Mouse (Mus musculus): Measurements from ENCODE around the gene Ttc3. TPM values are rescaled to one million over a fixed set of nuclear protein-coding genes. Genes with fewer than 3 reads are reported as not detected.

Gene Ttc3
- total and polyA plus RNA-seq, 2 experiments from 2014 or later = 121 to 178 TPM

DNA sequence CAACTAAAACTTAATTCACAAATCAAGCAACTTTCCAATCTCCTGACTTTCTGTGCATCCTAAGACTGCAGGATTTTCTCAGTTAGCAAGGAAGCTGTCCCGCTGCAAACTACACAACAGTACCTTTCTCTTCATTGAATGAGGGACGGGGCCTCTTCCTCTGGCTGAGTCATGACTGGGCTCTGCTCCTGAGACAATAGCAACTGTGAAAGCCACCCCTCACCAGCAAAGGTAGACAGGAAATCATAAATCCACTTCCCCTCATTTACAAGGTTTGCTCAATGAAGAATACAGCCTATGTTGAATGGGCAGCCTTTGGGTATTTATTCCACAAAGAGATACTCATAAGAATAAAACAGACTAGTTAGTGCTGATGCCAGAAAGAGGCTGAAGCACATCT is 139.6 kb downstream of the Ttc3 start:
- Histone ChIP-seq H3K36me3 (replicated peaks; ENCODE audit: control insufficient read depth, insufficient read depth, low read length) (peaks cover 54% of the 10 kb centered on the region), H3K27ac (ENCODE audit: low read depth) (no peak overlapping the region), H3K9ac (replicated peaks; ENCODE audit: low read depth, low read length) (no peak overlapping the region), H3K4me1 (ENCODE audit: control insufficient read depth, insufficient read depth) (no peaks in the 10 kb centered on the region), H3K9me3 (replicated peaks; ENCODE audit: control insufficient read depth, low read length) (no peaks in the 10 kb centered on the region), H3K4me2 (ENCODE audit: low read depth, low read length) (no peak overlapping the region), H3K4me3 (ENCODE audit: low read depth, low read length) (no peak overlapping the region), H3K27me3 (ENCODE audit: control insufficient read depth, insufficient read depth, low read length) (no peaks in the 10 kb centered on the region)
- ATAC-seq (ENCODE audit: insufficient read depth, low read depth) (no peak), DNase-seq (ENCODE audit: low spot score) (no peak)
- WGBS = 66% methylated on average over 2 of the region's 2 CpGs
- TF ChIP-seq EP300 (IDR thresholded peaks at IDR 0.05; ENCODE audit: low read depth) (no peak), CTCF (IDR thresholded peaks at IDR 0.05; ENCODE audit: low read depth) (no peak)

DNA sequence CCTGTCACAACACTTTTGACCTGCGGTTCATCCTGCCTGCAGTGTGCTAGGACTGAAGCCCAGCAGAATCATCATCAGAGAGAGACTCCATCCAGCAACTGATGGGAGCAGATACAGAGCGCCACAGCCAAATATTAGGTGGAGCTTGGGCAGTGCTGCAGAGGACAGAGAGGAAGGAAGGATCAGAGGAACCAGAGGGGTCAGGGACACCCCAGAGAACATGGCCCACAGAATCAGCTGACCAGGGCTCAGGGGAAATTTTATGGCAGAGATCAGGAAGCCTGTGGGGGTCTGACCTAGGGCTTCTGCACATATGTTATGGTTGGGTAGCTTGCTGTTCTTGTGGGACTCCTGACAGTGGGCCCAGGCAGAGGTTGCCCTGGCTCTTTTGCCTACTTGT is 147.2 kb downstream of the Ttc3 start:
- H3K27me3 ChIP-seq (ENCODE audit: control insufficient read depth, insufficient read depth, low read length) = no peaks in the 10 kb centered on the region
- H3K4me2 ChIP-seq (ENCODE audit: low read depth, low read length) = no peak overlapping the region
- no peak for ATAC-seq (ENCODE audit: insufficient read depth, low read depth)
- DNase-seq (ENCODE audit: low spot score) = no peak
- H3K27ac ChIP-seq (ENCODE audit: low read depth) = no peak overlapping the region
- H3K9me3 ChIP-seq (replicated peaks; ENCODE audit: control insufficient read depth, low read length) = no peaks in the 10 kb centered on the region
- WGBS = 98% methylated on average over 2 of the region's 2 CpGs
- no peak for TF ChIP-seq EP300 (IDR thresholded peaks at IDR 0.05; ENCODE audit: low read depth)
- no peak for TF ChIP-seq CTCF (IDR thresholded peaks at IDR 0.05; ENCODE audit: low read depth)
- no peak overlapping the region for H3K9ac ChIP-seq (replicated peaks; ENCODE audit: low read depth, low read length)
- no peak overlapping the region for H3K4me3 ChIP-seq (ENCODE audit: low read depth, low read length)
- peaks cover 9% of the 10 kb centered on the region; the same call in 1 of the 2 replicates for H3K36me3 ChIP-seq (replicated peaks; ENCODE audit: control insufficient read depth, insufficient read depth, low read length)
- peaks cover 22% of the 10 kb centered on the region for H3K4me1 ChIP-seq (ENCODE audit: control insufficient read depth, insufficient read depth)

Other genes starting within 250 kb of the Ttc3 start
- 3.3 and 4.6 TPM in 2 replicates for gene Hlcs, start 57.0 kb upstream of the Ttc3 start, total RNA-seq (2014; rRNA removed; ENCODE audit: low replicate concordance)
- 5.5 and 5.6 TPM in 2 replicates for gene Hlcs, start 57.0 kb upstream of the Ttc3 start, polyA plus RNA-seq (2015; fragmentation: Nextera tagmentation; extraction: Ambion mirVana)
- gene Ripply3, start 42.2 kb upstream of the Ttc3 start, total RNA-seq (2014; rRNA removed; ENCODE audit: low replicate concordance) = 3.9 and 4.6 TPM in 2 replicates
- gene Ripply3, start 42.2 kb upstream of the Ttc3 start, polyA plus RNA-seq (2015; fragmentation: Nextera tagmentation; extraction: Ambion mirVana) = 4.5 and 5.3 TPM in 2 replicates
- gene Pigp, start 1.2 kb downstream of the Ttc3 start, total RNA-seq (2014; rRNA removed; ENCODE audit: low replicate concordance) = 134 and 146 TPM in 2 replicates
- gene Pigp, start 1.2 kb downstream of the Ttc3 start, polyA plus RNA-seq (2015; fragmentation: Nextera tagmentation; extraction: Ambion mirVana) = 229 and 244 TPM in 2 replicates
- gene Vps26c, start 156.2 kb downstream of the Ttc3 start, total RNA-seq (2014; rRNA removed; ENCODE audit: low replicate concordance) = 39.7 and 55.8 TPM in 2 replicates
- gene Vps26c, start 156.2 kb downstream of the Ttc3 start, polyA plus RNA-seq (2015; fragmentation: Nextera tagmentation; extraction: Ambion mirVana) = 35.6 and 37.2 TPM in 2 replicates
- 55.2 and 90.3 TPM in 2 replicates for gene Dyrk1a, start 199.4 kb downstream of the Ttc3 start, total RNA-seq (2014; rRNA removed; ENCODE audit: low replicate concordance)
- gene Dyrk1a, start 199.4 kb downstream of the Ttc3 start, polyA plus RNA-seq (2015; fragmentation: Nextera tagmentation; extraction: Ambion mirVana) = 6.9 and 7.7 TPM in 2 replicates